Mouse (Mus musculus): ENCODE data around the gene Tfeb. TPM values are rescaled to one million over a fixed set of nuclear protein-coding genes. Genes with fewer than 3 reads are reported as not detected.

Tfeb gene
- polyA plus RNA-seq, 1 experiment from 2014 or later: 30.0 TPM

DNA sequence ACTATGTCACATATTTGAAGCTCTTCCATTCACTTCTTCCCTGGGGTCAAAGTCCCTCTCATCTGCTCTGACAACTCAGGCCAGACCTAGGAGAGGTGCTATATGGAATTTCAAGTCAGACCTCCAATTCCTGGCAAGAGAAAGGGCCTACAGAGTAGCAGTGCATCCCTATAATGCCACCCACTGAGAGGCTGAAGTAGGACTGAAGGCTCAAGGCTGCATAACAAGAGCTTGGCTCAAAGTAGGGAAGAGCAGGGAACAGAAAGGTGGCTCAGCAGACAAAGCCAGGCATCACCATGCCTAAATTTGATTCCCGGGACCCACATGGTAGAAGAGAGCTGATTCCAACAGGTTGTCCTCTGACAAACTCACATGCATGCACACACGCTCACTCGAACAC lies 45.2 kb upstream of the Tfeb start:
- TF ChIP-seq CTCF (IDR thresholded peaks at IDR 0.05; ENCODE audit: low read depth): no peak
- Histone ChIP-seq H3K27ac (ENCODE audit: low read depth, low read length) (no peak overlapping the region), H3K36me3 (ENCODE audit: control insufficient read depth, insufficient read depth) (no peaks in the 10 kb centered on the region), H3K4me1 (replicated peaks; ENCODE audit: control insufficient read depth, insufficient read depth, low read length) (peaks cover 8% of the 10 kb centered on the region), H3K9ac (ENCODE audit: low read depth, low read length) (no peak overlapping the region), H3K27me3 (replicated peaks; ENCODE audit: control insufficient read depth, insufficient read depth, low read length) (no peaks in the 10 kb centered on the region), H3K4me3 (ENCODE audit: low read depth, low read length) (no peak overlapping the region), H3K9me3 (ENCODE audit: control insufficient read depth) (no peaks in the 10 kb centered on the region), H3K4me2 (replicated peaks; ENCODE audit: low read depth) (no peak overlapping the region)
- ATAC-seq: no peak
- WGBS: 95% methylated on average over 3 of the region's 3 CpGs

- H3K36me3 ChIP-seq (ENCODE audit: control insufficient read depth, insufficient read depth): no peaks in the 10 kb centered on the region; the same call in 1 of the 2 replicates
- H3K9ac ChIP-seq (ENCODE audit: low read depth, low read length): peak overlapping the region; percentile 74; the same call in 1 of the 2 replicates
- TF ChIP-seq CTCF (IDR thresholded peaks at IDR 0.05; ENCODE audit: low read depth): no peak
- peak overlapping the region; percentile 93 for H3K4me2 ChIP-seq (replicated peaks; ENCODE audit: low read depth)
- peak overlapping the region; percentile 79 for H3K4me3 ChIP-seq (ENCODE audit: low read depth, low read length)
- ATAC-seq: no peak
- WGBS: 47% methylated on average over 13 of the region's 13 CpGs
- H3K9me3 ChIP-seq (ENCODE audit: control insufficient read depth): no peaks in the 10 kb centered on the region
- H3K27ac ChIP-seq (ENCODE audit: low read depth, low read length): no peak overlapping the region
- H3K4me1 ChIP-seq (replicated peaks; ENCODE audit: control insufficient read depth, insufficient read depth, low read length): peaks cover 3% of the 10 kb centered on the region; the same call in 1 of the 2 replicates
- H3K27me3 ChIP-seq (replicated peaks; ENCODE audit: control insufficient read depth, insufficient read depth, low read length): no peaks in the 10 kb centered on the region
These were observed 43.0 kb upstream of the Tfeb start for GRCm38 (mm10) chr17:47693671-47694441.

- H3K4me3 ChIP-seq (ENCODE audit: low read depth, low read length): peak within 1 kb of the TSS; percentile 79
- H3K9me3 ChIP-seq (ENCODE audit: control insufficient read depth): no peaks in the 10 kb centered on the region
- no peaks in the 10 kb centered on the region; the same call in 1 of the 2 replicates for H3K36me3 ChIP-seq (ENCODE audit: control insufficient read depth, insufficient read depth)
- no peaks in the 10 kb centered on the region for H3K27me3 ChIP-seq (replicated peaks; ENCODE audit: control insufficient read depth, insufficient read depth, low read length)
- ATAC-seq: no peak
- peaks cover under 1% of the 10 kb centered on the region; the same call in 1 of the 2 replicates for H3K4me1 ChIP-seq (replicated peaks; ENCODE audit: control insufficient read depth, insufficient read depth, low read length)
- TF ChIP-seq CTCF (IDR thresholded peaks at IDR 0.05; ENCODE audit: low read depth): no peak
- peak within 1 kb of the TSS; percentile 74 for H3K9ac ChIP-seq (ENCODE audit: low read depth, low read length)
- peak within 1 kb of the TSS; percentile 93 for H3K4me2 ChIP-seq (replicated peaks; ENCODE audit: low read depth)
- WGBS: 2% methylated on average over 3 of the region's 3 CpGs
- peak within 1 kb of the TSS; percentile 35 for H3K27ac ChIP-seq (ENCODE audit: low read depth, low read length)
These were observed 42.6 kb upstream of the Tfeb start, which contains the start of gene Gm21981 for GRCm38 (mm10) chr17:47694442-47694502. Gene Gm21981, minus strand, starts transcription at chr17:47694455.

DNA sequence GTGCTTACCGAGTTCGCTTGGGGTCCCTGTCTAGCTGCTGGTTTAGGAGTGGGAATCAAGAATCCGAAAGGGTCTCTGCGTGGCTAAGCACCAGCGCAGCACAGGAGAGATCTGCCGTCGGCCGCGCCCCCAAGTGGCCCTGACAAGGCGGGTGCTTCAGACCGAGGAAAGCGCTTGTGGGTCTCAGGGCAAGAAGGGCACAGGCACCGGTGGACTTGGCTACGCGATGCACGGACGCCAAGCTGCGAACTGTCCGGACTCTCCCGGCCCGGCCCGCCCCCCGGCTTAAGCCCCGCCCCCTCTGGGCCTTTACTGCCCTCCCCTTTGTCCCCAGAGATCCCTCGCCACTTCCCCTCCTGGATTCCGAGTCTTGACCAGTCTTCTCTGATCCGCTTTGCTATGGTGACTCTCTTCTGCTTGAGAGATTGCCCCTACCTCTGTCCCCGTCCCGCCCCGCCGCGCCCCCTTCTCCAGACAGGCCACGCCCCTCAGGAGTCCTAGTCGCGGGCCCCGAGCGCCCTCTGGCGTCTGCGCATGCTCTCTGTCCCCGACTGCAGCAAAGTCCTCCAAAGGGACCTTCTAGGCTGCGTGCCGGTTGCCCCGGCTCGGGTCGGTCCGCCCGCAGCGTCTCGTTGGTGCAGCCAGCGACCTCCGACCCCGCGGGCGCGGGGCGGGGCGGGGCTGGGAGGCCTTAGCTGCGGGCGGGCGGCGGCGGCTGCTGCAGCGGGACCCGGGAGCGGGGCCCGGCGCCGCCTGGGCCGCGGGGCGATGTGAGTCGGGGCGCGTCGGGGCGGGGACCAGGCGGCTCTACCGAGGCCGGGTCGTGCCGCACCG lies 42.1 kb upstream of the Tfeb start, which contains the start of gene Prickle4:
Prickle4 (minus strand) TSS at position 234 of the 834 bp plus-strand sequence.
- Histone ChIP-seq H3K4me2 (replicated peaks; ENCODE audit: low read depth) (peak within 1 kb of the TSS; percentile 93), H3K36me3 (ENCODE audit: control insufficient read depth, insufficient read depth) (peaks cover 4% of the 10 kb centered on the region; the same call in 1 of the 2 replicates), H3K27ac (ENCODE audit: low read depth, low read length) (peak within 1 kb of the TSS; percentile 35), H3K27me3 (replicated peaks; ENCODE audit: control insufficient read depth, insufficient read depth, low read length) (no peaks in the 10 kb centered on the region), H3K4me3 (ENCODE audit: low read depth, low read length) (peak within 1 kb of the TSS; percentile 79), H3K9me3 (ENCODE audit: control insufficient read depth) (no peaks in the 10 kb centered on the region), H3K4me1 (replicated peaks; ENCODE audit: control insufficient read depth, insufficient read depth, low read length) (no peaks in the 10 kb centered on the region), H3K9ac (ENCODE audit: low read depth, low read length) (peak within 1 kb of the TSS; percentile 74)
- TF ChIP-seq CTCF (IDR thresholded peaks at IDR 0.05; ENCODE audit: low read depth): peak; percentile 90
- under 1% methylated on average over 71 of the region's 82 CpGs for WGBS
- ATAC-seq: peak; percentile 94

- H3K36me3 ChIP-seq (ENCODE audit: control insufficient read depth, insufficient read depth): peaks cover 10% of the 10 kb centered on the region; the same call in 1 of the 2 replicates
- H3K9ac ChIP-seq (ENCODE audit: low read depth, low read length): peak overlapping the region; percentile 74
- TF ChIP-seq CTCF (IDR thresholded peaks at IDR 0.05; ENCODE audit: low read depth): 0 out of 2 replicates have a peak, but pooled peaks have one; percentile 3
- no peaks in the 10 kb centered on the region for H3K4me1 ChIP-seq (replicated peaks; ENCODE audit: control insufficient read depth, insufficient read depth, low read length)
- H3K9me3 ChIP-seq (ENCODE audit: control insufficient read depth): no peaks in the 10 kb centered on the region
- H3K27ac ChIP-seq (ENCODE audit: low read depth, low read length): peak overlapping the region; percentile 35; the same call in 1 of the 2 replicates
- no peaks in the 10 kb centered on the region for H3K27me3 ChIP-seq (replicated peaks; ENCODE audit: control insufficient read depth, insufficient read depth, low read length)
- ATAC-seq: 0 out of 2 replicates have a peak, but pooled peaks have one; percentile 1
- peak overlapping the region; percentile 93 for H3K4me2 ChIP-seq (replicated peaks; ENCODE audit: low read depth)
- peak overlapping the region; percentile 79 for H3K4me3 ChIP-seq (ENCODE audit: low read depth, low read length)
- WGBS: 1% methylated on average over 21 of the region's 23 CpGs
These were observed 41.5 kb upstream of the Tfeb start for GRCm38 (mm10) chr17:47695337-47695710.

GRCm38 (mm10) chr17:47698156-47698555 lies 38.7 kb upstream of the Tfeb start:
- no peak overlapping the region for H3K4me2 ChIP-seq (replicated peaks; ENCODE audit: low read depth)
- H3K9me3 ChIP-seq (ENCODE audit: control insufficient read depth): no peaks in the 10 kb centered on the region
- no peak overlapping the region for H3K4me3 ChIP-seq (ENCODE audit: low read depth, low read length)
- H3K4me1 ChIP-seq (replicated peaks; ENCODE audit: control insufficient read depth, insufficient read depth, low read length): no peaks in the 10 kb centered on the region
- no peak overlapping the region for H3K27ac ChIP-seq (ENCODE audit: low read depth, low read length)
- no peaks in the 10 kb centered on the region for H3K27me3 ChIP-seq (replicated peaks; ENCODE audit: control insufficient read depth, insufficient read depth, low read length)
- ATAC-seq: no peak
- H3K36me3 ChIP-seq (ENCODE audit: control insufficient read depth, insufficient read depth): peaks cover 33% of the 10 kb centered on the region
- no peak for TF ChIP-seq CTCF (IDR thresholded peaks at IDR 0.05; ENCODE audit: low read depth)
- no peak overlapping the region for H3K9ac ChIP-seq (ENCODE audit: low read depth, low read length)
- 88% methylated on average over 10 of the region's 10 CpGs for WGBS
